Mouse (Mus musculus) liver (tissue): Measurements from ENCODE around the gene Dyrk1b.
"Not testable (repeated sequence)": the region's sequence is repeated elsewhere in the genome, so short reads cannot be mapped to it uniquely, and the experiment has no call there.

Experiments used
- DNase-seq: peaks from one replicate; pipeline ENCODE4 v3.0.0-alpha.2; 2020; ENCODE audit warnings: mixed read lengths

Dyrk1b gene

DNA sequence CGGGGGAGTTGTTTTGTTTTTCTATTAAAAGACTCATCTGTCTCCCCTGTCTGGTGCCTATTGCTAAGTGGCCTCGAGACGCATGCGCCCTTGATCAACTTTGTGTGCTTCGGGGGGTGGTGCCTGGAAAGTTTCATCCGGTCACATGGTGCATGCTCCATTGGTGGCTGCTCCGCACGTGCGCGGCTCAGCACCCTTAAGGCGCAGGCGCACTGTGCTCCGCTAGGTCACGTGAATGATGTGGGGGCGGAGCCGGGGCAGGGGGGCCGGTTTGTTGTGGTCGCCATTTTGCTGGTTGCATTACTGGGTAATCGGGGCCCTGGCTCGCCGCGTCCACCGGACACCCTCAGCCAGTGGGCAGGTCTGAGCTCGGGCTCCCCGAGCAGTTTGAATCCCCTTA lies at the start of gene Dyrk1b:
TSS of gene Dyrk1b (plus strand) at position 242 of the 400 bp plus-strand sequence.
- peak; percentile 96 for DNase-seq

DNA sequence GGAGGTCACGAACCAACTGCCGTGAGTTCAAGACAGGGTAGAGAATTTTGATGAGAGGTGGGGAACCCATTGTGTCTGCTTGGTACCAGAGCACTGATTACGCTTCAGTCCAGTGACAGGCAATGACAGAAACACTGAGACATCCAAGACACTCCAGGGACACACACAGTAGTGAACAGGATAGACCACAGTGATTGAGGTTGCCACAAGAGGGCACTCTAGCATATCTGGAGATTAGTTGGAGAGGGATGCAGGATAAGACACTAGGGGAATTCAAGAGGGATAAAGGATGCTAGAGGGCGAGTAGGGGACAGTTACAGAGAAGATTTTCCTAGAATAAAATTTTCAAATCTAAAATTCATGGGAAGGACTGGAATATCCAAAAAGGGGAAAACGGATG lies 41.7 kb upstream of the Dyrk1b start:
- peak; percentile 12 for DNase-seq

DNA sequence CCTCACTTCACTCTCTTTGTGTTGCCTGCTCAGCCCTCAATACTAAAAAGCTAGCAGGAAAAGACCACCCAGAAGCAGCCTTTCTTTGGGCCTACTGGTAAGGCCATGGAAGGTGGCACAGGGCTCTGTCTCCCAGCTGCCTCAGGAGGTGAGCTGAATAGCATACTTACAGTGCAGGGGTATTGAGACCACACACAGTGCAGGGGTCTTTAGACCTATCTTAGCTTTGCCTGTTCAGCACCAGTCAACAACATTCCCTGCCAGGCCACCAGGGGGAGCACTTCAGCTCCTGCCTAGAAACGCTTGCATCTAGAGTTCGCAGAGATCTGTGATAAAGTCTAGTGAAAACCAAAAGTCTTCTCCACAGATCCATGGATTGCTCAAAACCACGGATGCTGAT lies 31.0 kb upstream of the Dyrk1b start:
- peak; percentile 65 for DNase-seq

DNA sequence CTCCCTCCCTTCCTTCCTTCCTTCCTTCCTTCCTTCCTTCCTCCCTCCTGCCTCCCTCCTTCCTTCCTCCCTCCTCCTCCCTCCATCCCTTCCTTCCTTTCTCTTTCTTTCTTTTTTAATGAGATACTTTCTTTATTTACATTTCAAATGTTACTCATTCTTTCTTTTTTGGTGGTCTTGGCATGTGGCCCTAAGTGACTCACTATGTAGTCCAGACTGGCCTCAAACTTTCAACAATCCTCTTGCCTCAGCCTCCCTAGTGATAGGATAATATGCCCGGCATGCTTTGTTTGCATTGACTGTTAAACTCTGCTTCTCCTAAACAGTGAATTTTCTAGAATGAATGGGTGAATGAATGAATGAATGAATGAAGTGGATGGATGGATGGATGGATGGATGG lies 29.4 kb upstream of the Dyrk1b start:
- DNase-seq = no peak

DNA sequence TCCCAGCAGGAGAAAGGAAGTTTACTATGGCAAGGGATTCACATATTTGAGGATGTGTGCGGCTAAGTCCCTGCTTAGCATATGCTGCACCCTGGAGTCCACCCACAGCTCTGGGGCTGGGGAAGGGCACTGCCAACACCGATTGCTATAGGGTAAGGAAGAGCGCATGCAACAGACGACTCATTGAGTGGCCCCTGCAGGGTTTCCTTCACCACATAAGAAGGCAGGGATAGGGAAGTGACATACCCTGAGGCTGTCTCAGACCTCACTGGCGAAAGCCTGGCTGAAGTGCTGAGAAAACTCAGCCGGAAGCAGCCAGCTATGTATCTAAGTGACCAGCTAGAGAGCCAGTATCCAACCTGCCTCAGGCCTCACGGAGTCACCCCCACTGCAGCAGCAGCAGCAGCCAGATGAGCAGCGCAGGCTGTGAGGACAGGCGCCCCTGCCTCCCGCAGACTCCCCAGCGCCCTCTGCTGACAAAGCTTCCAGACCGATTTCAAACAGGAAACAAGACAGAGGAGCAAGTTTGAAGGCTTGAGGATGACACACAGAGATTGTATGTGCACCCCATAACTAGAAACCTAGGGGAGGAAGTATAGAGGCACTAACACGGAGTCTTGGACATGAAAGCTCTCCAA lies 27.6 kb upstream of the Dyrk1b start:
- peak; percentile 55 for DNase-seq

DNA sequence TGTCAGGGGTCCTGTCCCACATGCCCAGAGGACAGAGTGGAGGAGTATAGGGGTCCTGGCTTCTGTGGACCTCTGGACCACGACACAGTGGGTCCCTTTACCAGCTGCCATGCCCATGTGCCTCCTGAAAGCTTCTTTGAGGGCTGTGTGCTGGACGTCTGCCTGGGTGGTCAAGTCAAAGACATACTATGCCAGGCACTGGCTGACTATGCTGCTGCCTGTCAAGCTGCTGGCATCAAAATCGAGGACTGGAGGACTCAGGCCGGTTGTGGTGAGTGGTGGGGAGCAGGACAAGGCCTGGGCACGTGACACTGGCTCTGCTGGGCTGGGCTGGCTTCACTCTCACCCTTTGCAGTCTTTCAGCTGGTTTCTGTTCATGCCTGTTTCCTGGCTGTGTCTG lies 25.7 kb upstream of the Dyrk1b start:
- not testable (repeated sequence) for DNase-seq

DNA sequence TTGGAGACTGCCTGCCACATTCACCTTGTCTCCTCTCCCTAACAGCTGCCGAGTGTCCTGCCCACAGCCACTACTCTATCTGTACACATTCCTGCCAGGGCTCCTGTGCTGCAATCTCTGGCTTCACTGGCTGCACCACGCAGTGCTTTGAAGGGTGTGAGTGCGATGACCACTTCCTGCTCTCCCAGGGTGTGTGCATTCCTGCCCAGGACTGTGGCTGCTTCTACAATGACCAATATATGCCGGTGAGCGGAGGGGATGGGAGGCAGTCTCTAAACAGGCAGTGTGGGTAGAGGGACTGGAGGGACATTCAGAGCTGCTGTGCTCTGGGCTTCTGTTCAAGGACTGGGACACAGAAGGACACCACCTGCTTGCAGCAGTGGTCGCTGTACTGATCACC lies 20.0 kb upstream of the Dyrk1b start:
- DNase-seq = no peak

DNA sequence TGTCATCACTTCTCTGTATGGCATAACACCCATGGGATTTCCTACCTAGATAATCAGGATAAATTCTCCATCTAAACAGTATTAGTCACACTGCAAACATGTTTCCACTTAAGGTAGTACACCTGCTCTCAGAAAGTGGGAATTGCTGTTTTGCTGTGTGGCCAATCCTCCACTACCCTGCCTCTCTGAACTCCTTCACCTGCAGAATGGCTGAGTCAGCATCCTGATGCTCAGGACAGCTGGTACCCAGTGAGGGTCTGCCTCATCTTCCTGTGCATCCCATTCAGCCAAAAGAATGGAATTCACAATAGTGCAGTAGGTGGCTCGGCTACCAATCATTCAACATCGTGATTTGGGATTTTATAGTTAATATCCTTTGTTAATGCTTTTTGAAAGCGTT lies 19.4 kb upstream of the Dyrk1b start:
- DNase-seq = no peak

DNA sequence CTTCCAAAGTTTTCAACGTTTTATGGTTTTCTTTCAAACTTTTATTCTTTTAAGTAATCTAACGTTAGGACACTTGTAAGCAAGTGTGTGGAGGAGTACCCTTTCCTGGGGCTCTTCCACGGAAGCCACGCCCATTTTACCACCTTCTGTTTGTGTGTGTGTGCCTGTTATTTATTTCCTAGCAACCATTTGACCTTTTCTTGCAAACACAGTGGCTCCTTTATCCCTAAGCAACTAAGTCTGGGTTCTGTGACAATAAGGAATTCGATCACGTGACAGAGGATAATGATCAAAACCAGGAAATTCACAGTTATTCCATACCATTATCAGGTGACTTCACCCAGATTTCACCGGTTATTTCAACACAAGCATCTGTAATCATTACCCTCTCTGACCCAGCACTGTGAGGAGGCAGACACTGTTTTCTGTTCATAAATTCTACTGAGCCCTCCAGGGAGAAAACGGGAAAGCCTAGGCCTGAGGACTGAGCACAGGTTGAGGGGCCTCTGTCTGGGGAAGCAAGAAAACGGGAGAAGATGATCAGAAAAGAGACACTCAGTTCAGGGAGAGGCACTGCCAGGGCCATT lies 18.0 kb upstream of the Dyrk1b start:
- DNase-seq = no peak

DNA sequence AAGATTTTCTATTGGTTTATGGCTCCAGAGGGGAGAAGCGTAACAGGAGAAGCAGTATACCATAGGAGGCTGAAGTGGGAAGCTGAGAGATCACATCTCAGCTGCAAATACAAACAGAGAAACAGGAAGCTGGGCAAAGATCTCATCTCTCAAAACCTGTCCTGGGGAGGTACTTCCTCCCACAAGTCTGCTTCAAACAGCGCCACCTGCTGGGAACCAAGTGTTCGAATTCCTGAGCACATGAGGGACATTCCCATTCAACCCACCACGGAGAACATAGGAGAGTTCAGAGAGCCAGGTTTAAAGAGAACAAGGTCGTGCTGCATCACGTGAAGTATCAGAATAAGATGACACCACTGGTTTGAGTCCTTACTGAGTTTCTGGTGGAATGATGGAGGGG lies 13.9 kb upstream of the Dyrk1b start:
- DNase-seq = no peak

DNA sequence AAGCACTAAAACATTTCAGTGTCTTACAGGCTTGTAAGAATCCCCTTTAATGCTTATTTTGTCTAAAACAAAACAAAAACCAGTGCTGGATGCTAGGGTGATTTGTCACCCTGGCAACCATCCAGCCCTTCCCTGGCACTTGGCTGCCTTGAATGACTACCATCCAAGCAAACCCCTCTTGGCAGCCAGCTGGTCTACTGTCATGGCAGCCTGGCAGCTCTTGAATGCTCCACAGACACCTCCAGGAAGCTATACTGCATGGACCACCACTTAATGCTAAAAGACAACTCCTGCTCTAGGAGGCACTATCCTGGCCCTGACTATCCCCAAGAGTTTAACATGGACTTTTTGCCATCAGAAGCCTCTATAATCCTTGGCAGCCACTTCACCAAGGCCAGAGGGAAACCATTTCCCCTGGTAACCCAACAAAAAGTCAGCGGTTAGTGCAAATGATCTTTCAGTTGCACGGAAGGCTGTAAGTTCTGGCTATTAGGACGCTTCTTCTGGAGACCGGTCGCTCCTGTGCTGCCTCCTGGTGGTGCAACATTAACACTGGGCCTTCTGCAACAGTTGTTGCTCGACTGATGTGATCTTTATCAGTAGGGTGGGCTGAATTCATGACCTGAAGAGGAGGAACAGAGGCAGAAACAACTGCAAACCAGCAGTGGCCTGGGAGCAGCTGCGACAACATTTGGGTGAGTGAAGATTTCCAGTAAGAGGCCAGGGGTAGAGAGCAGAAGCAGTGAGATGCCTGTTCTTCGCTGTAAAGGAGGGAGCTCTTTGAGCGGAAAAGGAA lies 10.8 kb upstream of the Dyrk1b start:
- peak; percentile 82 for DNase-seq

DNA sequence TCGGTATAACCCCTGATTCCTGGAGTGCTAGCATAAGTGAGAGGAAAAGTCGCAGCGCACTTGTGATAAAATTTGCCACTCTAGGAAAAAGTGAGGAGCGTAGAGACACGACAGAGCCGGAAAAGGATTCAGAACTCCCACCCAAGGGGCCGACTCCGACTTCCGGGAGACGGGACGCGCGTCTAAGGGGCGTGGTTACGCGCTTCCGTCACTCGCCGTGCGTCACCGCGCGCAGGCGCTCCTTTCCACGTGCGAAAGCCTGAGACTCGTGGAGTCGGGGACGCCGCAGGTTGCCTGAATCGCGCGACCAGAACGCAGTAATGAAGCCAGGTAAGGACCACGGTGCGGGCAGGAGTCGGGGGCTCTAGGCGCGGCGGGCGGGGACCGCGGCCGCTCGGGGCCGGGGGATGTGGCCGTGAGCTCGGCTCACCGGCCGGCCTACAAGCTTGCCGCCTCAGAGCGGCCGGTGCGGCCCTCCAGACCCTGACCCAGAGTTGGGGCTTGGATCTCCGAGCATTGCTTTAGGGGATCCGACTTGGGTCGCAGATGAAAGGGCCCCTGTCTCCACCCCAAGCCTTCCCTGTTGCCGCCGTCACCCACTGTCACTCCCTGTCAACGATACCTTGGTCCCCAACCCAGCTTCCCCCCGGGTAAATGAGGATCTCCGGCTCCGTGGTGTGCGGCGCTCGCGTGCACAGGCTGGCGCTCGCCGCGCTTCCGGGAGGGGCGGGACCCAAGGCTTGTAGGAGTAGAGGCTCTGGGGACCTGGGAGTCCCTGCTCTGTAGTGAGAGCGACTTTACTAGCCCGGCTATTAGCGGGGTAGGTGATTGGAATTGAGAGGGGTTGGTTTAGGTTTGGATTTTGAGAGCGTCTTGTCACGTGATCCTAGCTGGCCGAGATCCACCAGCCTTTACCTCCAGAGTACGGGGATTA lies 9.5 kb upstream of the Dyrk1b start, which contains the start of gene Fbl:
TSS of gene Fbl (plus strand) at position 222 of the 934 bp plus-strand sequence.
- peak; percentile 91 for DNase-seq

DNA sequence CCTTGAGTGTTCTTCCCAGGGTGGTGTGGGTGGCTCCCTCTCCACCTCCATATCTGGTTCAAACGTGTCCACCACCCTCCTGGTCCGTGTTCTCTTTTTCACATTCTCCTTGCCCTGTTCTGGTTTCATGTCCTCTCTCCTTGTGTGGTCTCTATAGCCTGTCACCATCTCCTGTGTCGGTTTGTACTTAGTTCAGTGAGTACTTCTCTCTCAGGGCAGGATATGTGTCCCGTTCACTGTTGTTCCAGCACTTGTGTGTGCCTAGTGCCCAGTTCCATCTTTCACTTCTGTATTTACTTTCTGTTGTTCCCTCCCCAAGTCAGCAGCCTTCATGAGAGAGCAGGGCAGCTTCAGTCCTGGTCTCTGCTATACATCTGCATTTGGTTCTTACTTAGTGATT lies 3.9 kb upstream of the Dyrk1b start:
- DNase-seq = no peak

DNA sequence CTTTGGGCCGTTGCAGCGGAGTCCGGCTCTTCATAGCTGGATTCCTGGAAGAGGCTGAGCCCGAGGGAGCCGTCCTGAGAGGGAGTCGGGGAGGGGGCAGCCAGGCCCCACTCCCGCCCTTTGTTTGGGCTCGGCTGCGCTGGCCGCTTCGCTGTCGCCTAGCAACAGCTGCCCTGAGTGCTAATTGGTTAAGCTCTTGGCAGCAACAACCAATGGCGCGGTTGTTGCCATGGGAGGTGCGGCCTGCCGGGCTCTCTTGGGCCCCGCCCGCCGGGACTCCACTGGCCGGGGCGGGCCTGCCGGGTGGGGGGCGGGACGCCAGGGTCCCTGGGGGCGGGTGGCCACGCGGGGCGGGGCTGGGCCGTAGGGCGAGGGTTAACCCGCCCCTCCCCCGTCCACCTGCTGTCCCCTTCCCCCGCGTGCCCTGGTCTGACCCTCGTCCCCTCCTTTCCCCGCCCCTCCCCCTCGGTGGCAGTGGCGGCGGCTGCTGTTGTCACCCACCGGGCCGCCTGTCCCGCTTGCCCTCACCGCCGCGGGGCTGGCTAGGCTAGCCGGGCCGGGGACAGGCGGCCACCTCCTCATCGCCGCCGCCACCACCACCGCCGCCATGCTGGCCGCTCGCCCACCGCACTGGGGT lies 590 bp downstream of the Dyrk1b start:
- DNase-seq = peak; percentile 95

DNA sequence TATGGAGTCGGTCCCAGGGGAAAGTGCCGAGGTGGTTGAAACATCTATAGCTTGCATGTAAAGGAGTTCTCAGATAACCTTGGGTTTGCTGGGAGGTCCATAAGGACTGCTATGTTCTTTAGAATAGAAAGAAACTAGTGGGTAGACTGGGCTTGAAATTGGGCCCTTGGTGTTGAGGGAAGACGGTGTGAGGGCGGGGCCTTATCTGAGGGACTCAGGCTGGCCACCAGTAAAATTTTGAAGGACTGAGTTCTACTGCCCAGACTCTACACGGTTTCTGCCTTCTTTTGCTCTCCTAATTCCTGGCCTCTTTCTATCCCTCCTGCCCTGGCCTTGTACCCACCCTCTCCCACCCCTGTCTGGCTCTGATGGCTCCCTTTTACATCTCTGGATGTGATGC lies 1.6 kb downstream of the Dyrk1b start:
- peak; percentile 66 for DNase-seq

DNA sequence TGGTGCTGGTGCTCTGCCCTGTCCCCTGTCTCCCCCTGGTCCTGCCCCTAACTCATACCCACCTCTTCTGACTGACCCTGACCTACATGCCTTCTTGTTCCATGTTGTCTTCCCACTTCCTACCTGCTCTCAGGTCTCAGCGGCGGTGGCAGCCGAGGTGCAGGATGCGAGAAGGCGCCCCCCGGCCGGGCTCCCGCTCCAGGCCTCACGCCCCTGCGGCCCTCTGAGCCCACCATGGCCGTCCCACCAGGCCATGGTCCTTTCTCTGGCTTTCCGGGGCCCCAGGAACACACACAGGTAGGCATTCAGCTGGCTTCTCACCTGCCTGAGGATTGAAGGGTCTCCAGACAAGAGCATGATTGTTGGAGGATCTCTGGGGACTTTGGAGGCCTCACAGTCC lies 2.1 kb downstream of the Dyrk1b start:
- DNase-seq = no peak

DNA sequence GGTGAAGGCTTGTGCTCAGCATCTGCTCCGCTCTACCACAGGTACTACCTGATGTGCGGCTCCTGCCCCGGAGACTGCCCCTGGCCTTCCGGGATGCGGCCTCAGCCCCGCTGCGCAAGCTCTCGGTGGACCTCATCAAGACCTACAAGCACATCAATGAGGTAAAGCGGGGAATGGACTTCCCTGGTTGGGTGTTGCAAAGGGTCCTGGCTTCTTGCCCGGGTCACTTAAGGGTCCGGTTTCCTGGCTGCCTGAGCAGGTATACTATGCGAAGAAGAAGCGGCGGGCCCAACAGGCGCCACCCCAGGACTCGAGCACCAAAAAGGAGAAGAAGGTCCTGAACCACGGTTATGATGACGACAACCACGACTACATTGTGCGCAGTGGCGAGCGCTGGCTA lies 3.1 kb downstream of the Dyrk1b start:
- DNase-seq = no peak

DNA sequence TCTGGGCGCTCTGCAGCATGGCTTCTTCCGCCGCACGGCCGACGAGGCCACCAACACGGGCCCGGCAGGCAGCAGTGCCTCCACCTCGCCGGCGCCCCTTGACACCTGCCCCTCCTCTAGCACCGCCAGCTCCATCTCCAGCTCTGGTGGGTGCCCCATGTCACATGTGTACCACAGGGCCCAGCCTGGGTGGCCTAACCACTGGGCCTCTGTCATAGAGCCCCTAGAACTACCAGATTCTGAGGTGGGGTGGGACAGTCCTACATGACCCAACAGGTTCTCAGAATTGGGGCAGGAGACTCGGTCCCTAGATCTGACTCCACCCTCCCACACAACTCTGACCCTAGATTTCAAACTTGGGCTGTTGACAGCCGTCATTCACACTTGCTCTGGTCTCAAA lies 6.6 kb downstream of the Dyrk1b start:
- no peak for DNase-seq

DNA sequence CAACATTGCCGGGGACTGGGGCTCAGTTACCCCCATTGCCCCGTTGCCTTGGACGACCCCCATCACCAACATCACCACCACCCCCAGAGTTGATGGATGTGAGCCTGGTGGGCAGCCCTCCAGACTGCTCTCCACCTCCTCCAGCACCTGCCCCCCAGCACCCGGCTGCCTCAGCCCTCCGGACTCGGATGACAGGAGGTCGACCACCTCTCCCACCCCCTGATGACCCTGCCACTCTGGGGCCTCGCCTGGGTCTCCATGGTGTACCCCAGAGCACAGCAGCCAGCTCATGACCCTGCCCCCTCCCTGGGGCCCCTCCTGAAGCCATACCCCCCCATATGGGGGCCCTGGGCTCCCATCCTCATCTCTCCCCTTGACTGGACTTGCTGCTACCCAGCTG lies 7.4 kb downstream of the Dyrk1b start:
- no peak for DNase-seq

DNA sequence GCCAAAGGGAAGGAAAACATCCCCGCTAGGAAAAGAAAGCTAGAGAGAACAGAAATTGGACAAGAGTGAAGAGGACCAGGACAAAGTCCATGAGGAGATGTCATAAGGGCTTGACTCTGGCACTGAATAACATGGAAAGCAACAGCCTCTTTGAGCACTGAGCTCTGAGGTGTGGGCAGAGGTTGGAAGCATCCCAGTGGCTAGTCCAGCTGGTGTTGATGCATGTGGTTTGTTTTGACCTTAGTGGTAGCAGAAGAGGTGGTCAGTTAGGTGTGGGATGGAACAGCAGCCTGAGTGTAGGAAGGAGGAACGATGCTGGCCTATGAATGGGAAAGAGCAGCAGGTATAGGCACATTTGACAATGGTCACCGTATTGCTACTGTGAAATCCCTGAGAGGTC lies 12.2 kb downstream of the Dyrk1b start:
- DNase-seq = no peak

DNA sequence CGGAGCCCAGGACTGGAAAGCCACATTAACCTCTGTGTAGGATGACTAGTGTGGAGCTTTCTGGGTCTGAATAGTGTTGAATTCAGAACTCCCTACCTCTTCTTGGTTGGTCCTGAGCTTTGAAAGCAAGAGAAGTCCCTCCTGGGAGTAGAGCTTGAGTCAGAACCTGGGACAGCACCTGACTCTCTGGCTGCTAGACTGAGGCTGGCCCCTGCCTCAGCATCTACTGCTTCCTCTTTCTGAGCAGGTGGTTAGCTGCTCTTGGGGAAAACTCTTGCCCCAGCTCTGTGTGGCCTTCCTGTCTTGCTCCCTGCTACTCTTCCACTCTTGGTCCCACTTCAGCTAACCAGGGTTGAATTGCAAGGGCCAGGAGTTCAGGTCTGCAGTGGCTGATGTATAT lies 12.6 kb downstream of the Dyrk1b start:
- DNase-seq = no peak

DNA sequence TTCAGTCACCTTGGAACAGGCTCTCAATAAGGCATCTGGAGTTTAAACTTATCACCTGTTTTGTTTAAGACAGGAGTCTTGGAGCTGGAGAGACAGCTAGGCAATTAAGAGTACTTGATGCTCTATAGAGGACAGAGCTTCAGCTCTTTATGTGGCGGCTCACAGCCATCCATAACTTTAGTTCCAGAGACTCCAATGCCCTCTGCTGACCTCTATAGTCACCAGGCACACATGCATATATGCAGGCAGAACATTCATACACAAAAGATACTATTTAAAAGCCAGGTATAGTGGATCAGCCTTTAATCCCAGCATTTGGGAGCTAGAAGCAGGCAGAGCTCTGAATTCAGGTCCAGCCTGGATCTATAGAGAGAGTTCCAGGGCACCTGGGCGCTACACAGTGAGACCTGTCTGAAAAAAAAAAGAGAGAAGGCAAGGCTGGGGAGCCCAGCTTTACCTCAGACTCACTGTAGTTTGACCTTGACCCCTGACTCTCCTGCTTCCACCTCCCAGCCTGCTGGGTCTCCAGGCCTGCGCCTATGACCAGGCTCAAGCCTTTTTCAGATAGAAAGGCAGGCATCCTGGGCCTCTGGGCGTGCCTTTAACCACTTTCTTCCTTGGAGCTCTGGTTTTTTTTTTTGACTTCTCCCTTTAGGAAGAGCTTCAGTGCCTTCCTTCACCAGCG lies 16.3 kb downstream of the Dyrk1b start:
- no peak for DNase-seq
